Mouse (Mus musculus): ENCODE results near the gene Tymp. TPM values are rescaled to one million over a fixed set of nuclear protein-coding genes. Genes with fewer than 3 reads are reported as not detected.

Gene Tymp
- polyA plus RNA-seq, 1 experiment from 2014 or later, result 1.6 TPM

DNA sequence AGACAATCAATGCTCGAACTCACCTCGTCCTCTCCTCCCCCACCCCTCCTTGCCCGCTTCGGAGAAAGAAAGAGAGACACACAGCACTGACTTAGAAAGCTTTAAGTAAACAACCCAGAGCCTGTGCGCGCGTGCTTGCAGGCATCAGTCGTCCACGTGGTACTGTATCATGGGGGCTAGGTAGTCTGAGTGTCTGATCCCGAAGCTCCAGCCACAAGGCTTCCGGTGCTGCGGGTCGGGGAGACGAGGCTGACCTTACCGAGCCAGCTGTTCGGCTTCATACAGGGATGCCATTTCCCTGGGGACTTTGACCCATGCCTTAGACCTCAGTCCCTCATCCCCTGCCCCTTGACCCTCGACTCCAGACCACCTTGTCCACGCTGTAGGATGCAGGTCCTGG is 523 bp upstream of the Tymp start:
- peaks cover 27% of the 10 kb centered on the region for H3K4me1 ChIP-seq (replicated peaks; ENCODE audit: control insufficient read depth, insufficient read depth, low read length)
- 5% methylated on average over 18 of the region's 18 CpGs for WGBS
- H3K9ac ChIP-seq (ENCODE audit: low read length), result no peak overlapping the region
- H3K27ac ChIP-seq (ENCODE audit: low read length), result no peak overlapping the region
- ATAC-seq (ENCODE audit: low read depth), result no peak
- no peaks in the 10 kb centered on the region for H3K9me3 ChIP-seq (ENCODE audit: control insufficient read depth, low read length)
- no peak overlapping the region for H3K4me2 ChIP-seq (ENCODE audit: low read depth, low read length)
- H3K27me3 ChIP-seq (ENCODE audit: control insufficient read depth, insufficient read depth, low read depth, low read length), result peaks cover 41% of the 10 kb centered on the region
- H3K36me3 ChIP-seq (ENCODE audit: control insufficient read depth, insufficient read depth, low read length), result 0 out of 2 replicates have a peak, but pooled peaks cover 2% of the 10 kb centered on the region
- no peak overlapping the region; the same call in 1 of the 2 replicates for H3K4me3 ChIP-seq (ENCODE audit: low read length)

- no peak overlapping the region for H3K4me2 ChIP-seq (ENCODE audit: low read depth, low read length)
- H3K4me3 ChIP-seq (ENCODE audit: low read length), result no peak overlapping the region
- H3K9ac ChIP-seq (ENCODE audit: low read length), result no peak overlapping the region
- no peak for ATAC-seq (ENCODE audit: low read depth)
- no peak overlapping the region for H3K27ac ChIP-seq (ENCODE audit: low read length)
- no peaks in the 10 kb centered on the region for H3K9me3 ChIP-seq (ENCODE audit: control insufficient read depth, low read length)
- peaks cover 13% of the 10 kb centered on the region for H3K36me3 ChIP-seq (ENCODE audit: control insufficient read depth, insufficient read depth, low read length)
- H3K27me3 ChIP-seq (ENCODE audit: control insufficient read depth, insufficient read depth, low read depth, low read length), result peaks cover 41% of the 10 kb centered on the region
- 66% methylated on average over 7 of the region's 7 CpGs for WGBS
- H3K4me1 ChIP-seq (replicated peaks; ENCODE audit: control insufficient read depth, insufficient read depth, low read length), result peaks cover 27% of the 10 kb centered on the region
Measured at GRCm38 (mm10) chr15:89376040-89376439, 799 bp downstream of the Tymp start.

DNA sequence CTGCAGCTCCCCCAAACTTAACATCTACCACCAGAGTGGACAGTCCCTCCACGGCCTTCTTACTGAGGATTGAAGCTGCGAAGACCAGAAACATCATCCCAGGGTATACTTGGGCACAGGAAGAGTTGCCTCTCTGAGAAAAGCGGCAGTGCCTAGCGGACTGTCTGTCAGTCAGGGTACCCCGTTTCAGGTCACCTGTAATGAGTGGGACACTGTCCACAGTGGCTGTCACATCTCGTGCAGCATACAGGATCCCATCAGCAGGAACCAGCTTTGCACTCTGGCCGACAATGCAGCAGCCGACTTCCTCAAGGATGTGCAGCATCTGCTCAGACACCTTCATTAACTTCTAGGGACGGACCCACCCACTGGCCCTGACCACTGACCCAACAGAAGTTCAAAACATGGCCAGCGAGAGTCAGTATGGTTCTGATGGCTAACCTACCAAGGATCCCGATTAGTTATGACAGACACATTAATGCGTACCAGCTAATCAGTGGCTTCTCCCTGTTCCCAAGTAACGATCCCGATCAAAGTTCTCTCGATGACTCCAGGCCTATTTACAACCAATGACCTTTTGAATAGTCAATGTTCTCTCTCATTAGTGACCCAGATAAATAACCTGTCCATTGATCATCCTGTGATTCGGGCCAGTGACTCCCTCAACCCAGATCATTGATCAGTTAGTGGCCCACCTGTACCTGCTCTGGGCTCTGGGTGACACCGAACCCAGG is 1.9 kb downstream of the Tymp start:
- Histone ChIP-seq H3K4me2 (ENCODE audit: low read depth, low read length) (no peak overlapping the region), H3K9ac (ENCODE audit: low read length) (no peak overlapping the region), H3K27ac (ENCODE audit: low read length) (no peak overlapping the region), H3K4me3 (ENCODE audit: low read length) (no peak overlapping the region), H3K9me3 (ENCODE audit: control insufficient read depth, low read length) (no peaks in the 10 kb centered on the region), H3K36me3 (ENCODE audit: control insufficient read depth, insufficient read depth, low read length) (peaks cover 21% of the 10 kb centered on the region), H3K4me1 (replicated peaks; ENCODE audit: control insufficient read depth, insufficient read depth, low read length) (peaks cover 27% of the 10 kb centered on the region), H3K27me3 (ENCODE audit: control insufficient read depth, insufficient read depth, low read depth, low read length) (peaks cover 37% of the 10 kb centered on the region)
- no peak for ATAC-seq (ENCODE audit: low read depth)
- WGBS, result 90% methylated on average over 17 of the region's 17 CpGs

DNA sequence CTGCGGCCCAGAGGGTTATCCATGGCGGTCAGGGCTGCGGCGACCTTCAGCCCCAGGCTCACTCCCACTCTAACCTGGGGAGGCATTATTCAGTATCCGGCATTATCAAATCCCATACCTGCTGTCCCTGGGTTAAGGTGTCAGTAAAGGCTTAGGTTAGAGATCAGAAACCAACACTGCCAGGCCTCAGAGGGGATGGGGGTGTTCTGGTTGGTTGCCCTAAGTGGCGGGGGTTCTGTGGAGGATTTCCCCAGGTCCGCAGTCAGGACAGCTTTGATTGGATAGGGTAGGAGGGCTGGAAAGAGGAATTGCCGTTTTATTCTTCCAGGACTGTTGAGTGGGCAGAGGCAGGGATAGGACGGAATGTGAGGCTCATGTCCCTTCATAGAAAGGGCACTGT is 2.5 kb downstream of the Tymp start:
- Histone ChIP-seq H3K9ac (ENCODE audit: low read length) (peak overlapping the region; percentile 91), H3K4me1 (replicated peaks; ENCODE audit: control insufficient read depth, insufficient read depth, low read length) (peaks cover 25% of the 10 kb centered on the region), H3K27ac (ENCODE audit: low read length) (peak overlapping the region; percentile 97), H3K27me3 (ENCODE audit: control insufficient read depth, insufficient read depth, low read depth, low read length) (peaks cover 33% of the 10 kb centered on the region), H3K9me3 (ENCODE audit: control insufficient read depth, low read length) (no peaks in the 10 kb centered on the region), H3K4me2 (ENCODE audit: low read depth, low read length) (peak overlapping the region; percentile 94), H3K36me3 (ENCODE audit: control insufficient read depth, insufficient read depth, low read length) (peaks cover 28% of the 10 kb centered on the region), H3K4me3 (ENCODE audit: low read length) (peak overlapping the region; percentile 81)
- no peak for ATAC-seq (ENCODE audit: low read depth)
- WGBS, result 53% methylated on average over 9 of the region's 9 CpGs

DNA sequence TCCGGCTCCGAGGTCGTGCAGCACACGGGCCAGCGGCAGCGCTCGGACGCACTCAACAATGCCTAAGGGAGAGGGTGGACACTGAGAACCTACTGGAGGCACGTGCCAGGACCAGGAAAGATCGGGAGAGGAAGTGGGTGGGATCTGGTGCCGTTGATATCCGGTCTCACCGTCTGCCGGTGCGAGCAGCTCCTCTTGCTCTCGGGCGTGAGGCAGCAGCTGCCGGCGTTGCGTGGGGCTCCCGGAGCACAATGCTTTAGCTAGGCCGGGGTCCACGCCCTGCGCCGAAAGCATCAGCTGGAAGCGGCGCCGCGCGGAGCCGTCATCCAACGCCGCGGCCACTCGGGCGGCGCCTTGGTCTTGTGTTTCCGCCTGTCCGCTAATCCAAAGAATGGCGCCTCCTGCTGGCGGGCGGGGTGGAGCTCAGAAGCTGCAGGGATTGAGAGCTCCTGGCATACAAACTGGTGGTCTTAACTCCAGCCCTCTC is 3.0 kb downstream of the Tymp start, which contains the start of gene Sco2:
Sco2 (minus strand) TSS at position 85 of the 487 bp plus-strand sequence.
- Histone ChIP-seq H3K4me1 (replicated peaks; ENCODE audit: control insufficient read depth, insufficient read depth, low read length) (peaks cover 22% of the 10 kb centered on the region), H3K4me3 (ENCODE audit: low read length) (peak within 1 kb of the TSS; percentile 81), H3K9ac (ENCODE audit: low read length) (peak within 1 kb of the TSS; percentile 91), H3K4me2 (ENCODE audit: low read depth, low read length) (peak within 1 kb of the TSS; percentile 94), H3K27ac (ENCODE audit: low read length) (peak within 1 kb of the TSS; percentile 97), H3K27me3 (ENCODE audit: control insufficient read depth, insufficient read depth, low read depth, low read length) (peaks cover 28% of the 10 kb centered on the region), H3K36me3 (ENCODE audit: control insufficient read depth, insufficient read depth, low read length) (peaks cover 31% of the 10 kb centered on the region), H3K9me3 (ENCODE audit: control insufficient read depth, low read length) (no peaks in the 10 kb centered on the region)
- under 1% methylated on average over 42 of the region's 42 CpGs for WGBS
- ATAC-seq (ENCODE audit: low read depth), result peak; percentile 85

- ATAC-seq (ENCODE audit: low read depth), result peak; percentile 90
Measured at GRCm38 (mm10) chr15:89373027-89373761, 3.6 kb downstream of the Tymp start.

GRCm38 (mm10) chr15:89372536-89372935 is 4.3 kb downstream of the Tymp start:
- H3K27me3 ChIP-seq (ENCODE audit: control insufficient read depth, insufficient read depth, low read depth, low read length), result peaks cover 15% of the 10 kb centered on the region
- no peak overlapping the region for H3K27ac ChIP-seq (ENCODE audit: low read length)
- H3K9me3 ChIP-seq (ENCODE audit: control insufficient read depth, low read length), result no peaks in the 10 kb centered on the region
- no peak overlapping the region for H3K4me2 ChIP-seq (ENCODE audit: low read depth, low read length)
- WGBS, result 79% methylated on average over 7 of the region's 7 CpGs
- ATAC-seq (ENCODE audit: low read depth), result no peak
- H3K9ac ChIP-seq (ENCODE audit: low read length), result peak overlapping the region; percentile 91
- peak overlapping the region; percentile 81 for H3K4me3 ChIP-seq (ENCODE audit: low read length)
- H3K36me3 ChIP-seq (ENCODE audit: control insufficient read depth, insufficient read depth, low read length), result peaks cover 42% of the 10 kb centered on the region
- H3K4me1 ChIP-seq (replicated peaks; ENCODE audit: control insufficient read depth, insufficient read depth, low read length), result peaks cover 15% of the 10 kb centered on the region

More at GRCm38 (mm10) chr15:89373027-89373761, 3.6 kb downstream of the Tymp start:
- Histone ChIP-seq H3K4me1 (replicated peaks; ENCODE audit: control insufficient read depth, insufficient read depth, low read length) (peaks cover 16% of the 10 kb centered on the region), H3K9ac (ENCODE audit: low read length) (peak overlapping the region; percentile 91), H3K36me3 (ENCODE audit: control insufficient read depth, insufficient read depth, low read length) (peaks cover 36% of the 10 kb centered on the region), H3K27me3 (ENCODE audit: control insufficient read depth, insufficient read depth, low read depth, low read length) (peaks cover 22% of the 10 kb centered on the region), H3K9me3 (ENCODE audit: control insufficient read depth, low read length) (no peaks in the 10 kb centered on the region), H3K4me2 (ENCODE audit: low read depth, low read length) (peak overlapping the region; percentile 94), H3K4me3 (ENCODE audit: low read length) (peak overlapping the region; percentile 81), H3K27ac (ENCODE audit: low read length) (peak overlapping the region; percentile 97)
- WGBS, result 1% methylated on average over 35 of the region's 35 CpGs

DNA sequence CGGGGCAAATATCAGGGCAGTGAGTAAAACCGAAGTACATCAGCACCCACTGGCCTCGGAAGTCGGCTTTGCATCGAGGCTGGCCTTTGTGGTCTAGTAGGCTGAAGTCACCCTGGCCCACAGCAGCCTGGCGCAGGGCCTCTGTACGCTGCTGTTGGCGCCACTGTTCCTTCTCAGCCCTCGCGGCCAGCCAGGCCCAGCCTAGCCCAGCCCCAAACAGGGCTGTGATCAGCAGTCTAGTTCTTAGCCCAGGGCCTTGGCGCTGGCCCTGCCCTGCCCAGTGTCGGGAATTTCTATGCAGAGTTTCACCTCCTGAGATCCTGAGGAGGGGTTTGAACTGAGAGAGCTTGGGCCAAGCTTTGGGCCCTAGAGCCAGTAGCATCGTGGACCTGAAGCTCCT is 4.8 kb downstream of the Tymp start:
- Histone ChIP-seq H3K4me1 (replicated peaks; ENCODE audit: control insufficient read depth, insufficient read depth, low read length) (peaks cover 13% of the 10 kb centered on the region), H3K9me3 (ENCODE audit: control insufficient read depth, low read length) (no peaks in the 10 kb centered on the region), H3K4me2 (ENCODE audit: low read depth, low read length) (no peak overlapping the region), H3K36me3 (ENCODE audit: control insufficient read depth, insufficient read depth, low read length) (peaks cover 46% of the 10 kb centered on the region), H3K4me3 (ENCODE audit: low read length) (no peak overlapping the region), H3K9ac (ENCODE audit: low read length) (no peak overlapping the region), H3K27ac (ENCODE audit: low read length) (no peak overlapping the region), H3K27me3 (ENCODE audit: control insufficient read depth, insufficient read depth, low read depth, low read length) (peaks cover 11% of the 10 kb centered on the region)
- no peak for ATAC-seq (ENCODE audit: low read depth)
- WGBS, result 90% methylated on average over 13 of the region's 13 CpGs

GRCm38 (mm10) chr15:89365141-89365551 is 11.7 kb downstream of the Tymp start:
- Histone ChIP-seq H3K36me3 (ENCODE audit: control insufficient read depth, insufficient read depth, low read length) (peaks cover 82% of the 10 kb centered on the region), H3K9ac (ENCODE audit: low read length) (no peak overlapping the region), H3K4me2 (ENCODE audit: low read depth, low read length) (no peak overlapping the region), H3K9me3 (ENCODE audit: control insufficient read depth, low read length) (no peaks in the 10 kb centered on the region), H3K4me3 (ENCODE audit: low read length) (no peak overlapping the region), H3K4me1 (replicated peaks; ENCODE audit: control insufficient read depth, insufficient read depth, low read length) (no peaks in the 10 kb centered on the region), H3K27ac (ENCODE audit: low read length) (no peak overlapping the region), H3K27me3 (ENCODE audit: control insufficient read depth, insufficient read depth, low read depth, low read length) (no peaks in the 10 kb centered on the region)
- no peak for ATAC-seq (ENCODE audit: low read depth)
- WGBS, result 91% methylated on average over 4 of the region's 4 CpGs
